Mouse (Mus musculus) limb, embryonic 12.5 days (tissue): ENCODE measurements at regions not wholly inside any gene's neighbourhood (a gene's known extent, or its start where the extent isn't known, plus 50 kb on each side); places are given as distances from the start of the nearest gene placed in this dataset.
A peak's percentile ranks its signal among the peaks of the same experiment; 100 is the strongest.

Experiments used
- ATAC-seq: fragments of 200-750 bp; cut with Nextera tagmentation; 2 replicates; pipeline ENCODE4 v1.8.0; 2017; ENCODE audit warnings: low read depth, moderate TSS enrichment; ENCODE audit not compliant: insufficient number of reproducible peaks, insufficient read depth, low FRiP score, low TSS enrichment
- H3K27ac ChIP-seq: fragments of 300-500 bp; sonication (generic); 2 replicates; pipeline ENCODE4 v1.5.1; 2016; ENCODE audit warnings: mild to moderate bottlenecking, moderate library complexity
- H3K27me3 ChIP-seq: fragments of 300-500 bp; sonication (generic); 2 replicates; pipeline ENCODE4 v1.6.1; 2016; ENCODE audit warnings: mild to moderate bottlenecking, moderate library complexity
- H3K36me3 ChIP-seq: fragments of 300-500 bp; sonication (generic); 2 replicates; pipeline ENCODE4 v1.6.1; 2016; ENCODE audit warnings: mild to moderate bottlenecking, moderate library complexity
- H3K4me1 ChIP-seq: fragments of 300-500 bp; sonication (generic); replicated peaks from 2 replicates; pipeline ENCODE4 v1.6.1; 2016
- H3K4me2 ChIP-seq: fragments of 300-500 bp; sonication (generic); 2 replicates; pipeline ENCODE4 v1.6.1; 2016; ENCODE audit warnings: mild to moderate bottlenecking, moderate library complexity
- H3K4me3 ChIP-seq: fragments of 300-500 bp; sonication (generic); replicated peaks from 2 replicates; pipeline ENCODE4 v1.5.1; 2016; ENCODE audit warnings: mild to moderate bottlenecking
- H3K9ac ChIP-seq: fragments of 300-500 bp; sonication (generic); replicated peaks from 2 replicates; pipeline ENCODE4 v1.6.1; 2016; ENCODE audit warnings: mild to moderate bottlenecking, moderate library complexity
- H3K9me3 ChIP-seq: fragments of 300-500 bp; sonication (generic); 2 replicates; pipeline ENCODE4 v1.6.1; 2016; ENCODE audit warnings: mild to moderate bottlenecking, moderate library complexity
- WGBS: fragments of 180-500 bp; shearing (Covaris S2); methylation state at CpG from one replicate; pipeline ENCODE4 v1.1.7; 2016; 5-methylcytosine and 5-hydroxymethylcytosine counted together

GRCm38 (mm10) chr4:137134553-137134952 is 86.0 kb upstream of the Zbtb40 start:
- H3K27ac ChIP-seq: no peak overlapping the region
- no peaks in the 10 kb centered on the region for H3K36me3 ChIP-seq
- H3K4me3 ChIP-seq: no peak overlapping the region
- peaks cover 9% of the 10 kb centered on the region for H3K4me1 ChIP-seq
- H3K4me2 ChIP-seq: no peak overlapping the region
- H3K9me3 ChIP-seq: no peaks in the 10 kb centered on the region
- no peak overlapping the region for H3K9ac ChIP-seq
- peaks cover 28% of the 10 kb centered on the region for H3K27me3 ChIP-seq
- WGBS: 63% methylated on average over 5 of the region's 5 CpGs
- ATAC-seq: no peak

- Histone ChIP-seq H3K27ac (no peak overlapping the region), H3K4me1 (peaks cover 9% of the 10 kb centered on the region), H3K4me3 (no peak overlapping the region), H3K36me3 (no peaks in the 10 kb centered on the region), H3K27me3 (peaks cover 36% of the 10 kb centered on the region), H3K9me3 (no peaks in the 10 kb centered on the region), H3K9ac (no peak overlapping the region), H3K4me2 (no peak overlapping the region)
- 45% methylated on average over 13 of the region's 13 CpGs for WGBS
- no peak for ATAC-seq
These were observed 85.2 kb upstream of the Zbtb40 start for GRCm38 (mm10) chr4:137133789-137134188.

GRCm38 (mm10) chr4:137130619-137131212 is 82.1 kb upstream of the Zbtb40 start:
- Histone ChIP-seq H3K4me3 (no peak overlapping the region), H3K4me1 (peaks cover 26% of the 10 kb centered on the region), H3K36me3 (no peaks in the 10 kb centered on the region), H3K9me3 (no peaks in the 10 kb centered on the region), H3K27me3 (peaks cover 50% of the 10 kb centered on the region), H3K9ac (no peak overlapping the region), H3K4me2 (no peak overlapping the region), H3K27ac (no peak overlapping the region)
- WGBS: 42% methylated on average over 7 of the region's 7 CpGs
- no peak for ATAC-seq

- no peak overlapping the region; the same call in 1 of the 2 replicates for H3K9ac ChIP-seq
- ATAC-seq: no peak
- H3K4me2 ChIP-seq: peak overlapping the region; percentile 32; the same call in 1 of the 2 replicates
- no peak overlapping the region for H3K27ac ChIP-seq
- no peaks in the 10 kb centered on the region for H3K36me3 ChIP-seq
- H3K27me3 ChIP-seq: peaks cover 56% of the 10 kb centered on the region
- H3K4me1 ChIP-seq: peaks cover 17% of the 10 kb centered on the region
- H3K4me3 ChIP-seq: no peak overlapping the region; the same call in 1 of the 2 replicates
- no peaks in the 10 kb centered on the region for H3K9me3 ChIP-seq
- 3% methylated on average over 15 of the region's 15 CpGs for WGBS
These were observed 79.6 kb upstream of the Zbtb40 start for GRCm38 (mm10) chr4:137128152-137128551.

GRCm38 (mm10) chr4:137121684-137122083 is 73.1 kb upstream of the Zbtb40 start:
- no peak for ATAC-seq
- 70% methylated on average over 10 of the region's 10 CpGs for WGBS

GRCm38 (mm10) chr4:137120597-137120996 is 72.0 kb upstream of the Zbtb40 start:
- H3K4me3 ChIP-seq: no peak overlapping the region
- no peaks in the 10 kb centered on the region for H3K36me3 ChIP-seq
- no peaks in the 10 kb centered on the region for H3K9me3 ChIP-seq
- H3K4me1 ChIP-seq: peaks cover 22% of the 10 kb centered on the region
- H3K9ac ChIP-seq: no peak overlapping the region
- 56% methylated on average over 7 of the region's 7 CpGs for whole genome bisulfite sequencing
- peaks cover 20% of the 10 kb centered on the region for H3K27me3 ChIP-seq
- H3K27ac ChIP-seq: no peak overlapping the region
- no peak for ATAC-seq
- no peak overlapping the region for H3K4me2 ChIP-seq

More at GRCm38 (mm10) chr4:137121684-137122083, 73.1 kb upstream of the Zbtb40 start:
- no peak overlapping the region for H3K4me2 ChIP-seq
- H3K27me3 ChIP-seq: peaks cover 22% of the 10 kb centered on the region
- no peak overlapping the region for H3K9ac ChIP-seq
- peaks cover 25% of the 10 kb centered on the region for H3K4me1 ChIP-seq
- no peak overlapping the region for H3K4me3 ChIP-seq
- H3K36me3 ChIP-seq: no peaks in the 10 kb centered on the region
- no peak overlapping the region for H3K27ac ChIP-seq
- H3K9me3 ChIP-seq: no peaks in the 10 kb centered on the region

- peak; percentile 44; the same call in 1 of the 2 replicates for ATAC-seq
- WGBS: 4% methylated on average over 10 of the region's 10 CpGs
- Histone ChIP-seq H3K4me1 (peaks cover 22% of the 10 kb centered on the region), H3K36me3 (no peaks in the 10 kb centered on the region), H3K9ac (peak overlapping the region; percentile 28; the same call in 1 of the 2 replicates), H3K9me3 (no peaks in the 10 kb centered on the region), H3K4me3 (peak overlapping the region; percentile 34), H3K27me3 (peaks cover 12% of the 10 kb centered on the region), H3K27ac (peak overlapping the region; percentile 3; the same call in 1 of the 2 replicates), H3K4me2 (peak overlapping the region; percentile 63)
These were observed 69.7 kb upstream of the Zbtb40 start for GRCm38 (mm10) chr4:137118332-137118715.

- no peaks in the 10 kb centered on the region for H3K9me3 ChIP-seq
- peaks cover 12% of the 10 kb centered on the region for H3K27me3 ChIP-seq
- ATAC-seq: peak; percentile 78
- no peaks in the 10 kb centered on the region for H3K36me3 ChIP-seq
- 1% methylated on average over 26 of the region's 27 CpGs for WGBS
- peak overlapping the region; percentile 3; the same call in 1 of the 2 replicates for H3K27ac ChIP-seq
- peak overlapping the region; percentile 63 for H3K4me2 ChIP-seq
- H3K4me1 ChIP-seq: peaks cover 22% of the 10 kb centered on the region
- peak overlapping the region; percentile 28; the same call in 1 of the 2 replicates for H3K9ac ChIP-seq
- H3K4me3 ChIP-seq: peak overlapping the region; percentile 34
These were observed 69.1 kb upstream of the Zbtb40 start for GRCm38 (mm10) chr4:137117471-137118331.

GRCm38 (mm10) chr4:137115062-137115461 is 66.5 kb upstream of the Zbtb40 start:
- 76% methylated on average over 14 of the region's 14 CpGs for WGBS
- Histone ChIP-seq H3K27ac (no peak overlapping the region), H3K36me3 (no peaks in the 10 kb centered on the region), H3K9me3 (no peaks in the 10 kb centered on the region), H3K4me2 (no peak overlapping the region), H3K4me1 (peaks cover 22% of the 10 kb centered on the region), H3K4me3 (no peak overlapping the region), H3K9ac (no peak overlapping the region), H3K27me3 (peaks cover 6% of the 10 kb centered on the region; the same call in 1 of the 2 replicates)
- no peak for ATAC-seq

- peaks cover 3% of the 10 kb centered on the region; the same call in 1 of the 2 replicates for H3K27me3 ChIP-seq
- no peak for ATAC-seq
- 81% methylated on average over 10 of the region's 10 CpGs for WGBS
- H3K27ac ChIP-seq: no peak overlapping the region
- no peak overlapping the region for H3K4me2 ChIP-seq
- no peak overlapping the region for H3K9ac ChIP-seq
- H3K4me3 ChIP-seq: no peak overlapping the region
- H3K9me3 ChIP-seq: no peaks in the 10 kb centered on the region
- no peaks in the 10 kb centered on the region for H3K36me3 ChIP-seq
- H3K4me1 ChIP-seq: no peaks in the 10 kb centered on the region
These were observed 61.7 kb upstream of the Zbtb40 start for GRCm38 (mm10) chr4:137110276-137110675.

- WGBS: 31% methylated on average over 10 of the region's 10 CpGs
- 0 out of 2 replicates have a peak overlapping the region, but pooled peaks have one; percentile 16 for H3K4me2 ChIP-seq
- no peaks in the 10 kb centered on the region for H3K36me3 ChIP-seq
- H3K9me3 ChIP-seq: no peaks in the 10 kb centered on the region
- no peak overlapping the region for H3K9ac ChIP-seq
- no peak for ATAC-seq
- H3K4me1 ChIP-seq: peaks cover 18% of the 10 kb centered on the region; the same call in 1 of the 2 replicates
- H3K27ac ChIP-seq: peak overlapping the region; percentile 75; the same call in 1 of the 2 replicates
- 0 out of 2 replicates have a peak overlapping the region, but pooled peaks have one; percentile 1 for H3K4me3 ChIP-seq
- peaks cover 3% of the 10 kb centered on the region; the same call in 1 of the 2 replicates for H3K27me3 ChIP-seq
These were observed 55.9 kb upstream of the Zbtb40 start for GRCm38 (mm10) chr4:137104447-137105044.
